Mouse (Mus musculus): ENCODE measurements at regions not wholly inside any gene's neighbourhood (a gene's known extent, or its start where the extent isn't known, plus 50 kb on each side); places are given as distances from the start of the nearest gene placed in this dataset.

DNA sequence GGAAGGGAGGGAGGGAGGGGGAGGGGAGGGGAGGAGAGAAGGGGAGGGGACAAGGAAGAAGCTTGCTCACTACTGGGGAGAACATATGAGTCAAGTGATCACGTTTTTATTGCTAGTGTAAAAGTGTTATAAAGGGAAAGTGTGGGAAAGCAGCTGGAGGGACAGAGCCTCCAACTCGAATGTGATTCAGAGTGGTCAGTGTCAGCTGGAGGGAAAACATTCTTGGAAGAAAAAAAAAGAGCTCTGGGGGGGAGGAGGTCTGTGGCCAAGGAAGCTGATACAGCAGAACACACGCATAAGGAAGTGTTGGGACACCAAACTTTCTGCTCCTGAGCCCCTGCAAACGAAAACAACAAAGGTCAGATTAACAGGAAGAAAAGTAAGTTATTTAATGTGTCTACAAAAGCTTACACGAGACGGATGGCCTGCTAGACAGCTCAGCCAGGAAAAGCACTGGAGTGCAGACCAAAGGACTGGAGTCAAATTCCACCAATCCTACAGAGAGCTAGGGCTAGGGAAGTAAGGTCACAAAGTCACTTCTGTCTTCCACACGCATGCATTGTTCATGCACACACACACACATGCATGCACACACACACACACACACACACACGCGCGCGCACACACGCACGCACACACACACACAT lies 85.1 kb upstream of the Epcam start:
- H3K9me3 ChIP-seq (ENCODE audit: control insufficient read depth, low read length): no peaks in the 10 kb centered on the region
- no peaks in the 10 kb centered on the region for H3K36me3 ChIP-seq (ENCODE audit: control insufficient read depth, insufficient read depth, low read length)
- no peaks in the 10 kb centered on the region for H3K27me3 ChIP-seq (replicated peaks; ENCODE audit: control insufficient read depth, insufficient read depth, low read length)
- no peak overlapping the region for H3K9ac ChIP-seq (ENCODE audit: low read depth, low read length)
- no peak overlapping the region for H3K4me3 ChIP-seq (ENCODE audit: low read depth, low read length)
- H3K4me2 ChIP-seq (ENCODE audit: low read depth, low read length): no peak overlapping the region
- WGBS: 55% methylated on average over 13 of the region's 13 CpGs
- 0 out of 2 replicates have a peak, but pooled peaks have one; percentile 26 for ATAC-seq (ENCODE audit: low read depth)
- no peak overlapping the region for H3K27ac ChIP-seq (replicated peaks; ENCODE audit: low read depth, low read length)
- no peak for DNase-seq (ENCODE audit: low spot score)
- no peaks in the 10 kb centered on the region for H3K4me1 ChIP-seq (ENCODE audit: control insufficient read depth, insufficient read depth, low read length)

- no peak for ATAC-seq (ENCODE audit: low read depth)
Observed at GRCm38 (mm10) chr17:87554561-87554960, 81.2 kb upstream of the Epcam start.

GRCm38 (mm10) chr17:87558419-87558818 lies 77.4 kb upstream of the Epcam start:
- no peaks in the 10 kb centered on the region for H3K27me3 ChIP-seq (replicated peaks; ENCODE audit: control insufficient read depth, insufficient read depth, low read length)

More at GRCm38 (mm10) chr17:87554561-87554960, 81.2 kb upstream of the Epcam start:
- Histone ChIP-seq H3K27me3 (replicated peaks; ENCODE audit: control insufficient read depth, insufficient read depth, low read length) (no peaks in the 10 kb centered on the region), H3K27ac (replicated peaks; ENCODE audit: low read depth, low read length) (no peak overlapping the region), H3K4me2 (ENCODE audit: low read depth, low read length) (no peak overlapping the region), H3K9ac (ENCODE audit: low read depth, low read length) (no peak overlapping the region), H3K4me3 (ENCODE audit: low read depth, low read length) (no peak overlapping the region), H3K36me3 (ENCODE audit: control insufficient read depth, insufficient read depth, low read length) (no peaks in the 10 kb centered on the region), H3K4me1 (ENCODE audit: control insufficient read depth, insufficient read depth, low read length) (no peaks in the 10 kb centered on the region), H3K9me3 (ENCODE audit: control insufficient read depth, low read length) (no peaks in the 10 kb centered on the region)
- no peak for DNase-seq (ENCODE audit: low spot score)
- WGBS: 49% methylated on average over 2 of the region's 2 CpGs

GRCm38 (mm10) chr17:87559641-87560040 lies 76.1 kb upstream of the Epcam start:
- 81% methylated on average over 10 of the region's 10 CpGs for WGBS

More at GRCm38 (mm10) chr17:87558419-87558818, 77.4 kb upstream of the Epcam start:
- ATAC-seq (ENCODE audit: low read depth): no peak
- Histone ChIP-seq H3K4me3 (ENCODE audit: low read depth, low read length) (no peak overlapping the region), H3K4me1 (ENCODE audit: control insufficient read depth, insufficient read depth, low read length) (no peaks in the 10 kb centered on the region), H3K4me2 (ENCODE audit: low read depth, low read length) (no peak overlapping the region), H3K9me3 (ENCODE audit: control insufficient read depth, low read length) (no peaks in the 10 kb centered on the region), H3K9ac (ENCODE audit: low read depth, low read length) (no peak overlapping the region), H3K36me3 (ENCODE audit: control insufficient read depth, insufficient read depth, low read length) (no peaks in the 10 kb centered on the region), H3K27ac (replicated peaks; ENCODE audit: low read depth, low read length) (no peak overlapping the region)
- no peak for DNase-seq (ENCODE audit: low spot score)
- WGBS: 32% methylated on average over 2 of the region's 2 CpGs

DNA sequence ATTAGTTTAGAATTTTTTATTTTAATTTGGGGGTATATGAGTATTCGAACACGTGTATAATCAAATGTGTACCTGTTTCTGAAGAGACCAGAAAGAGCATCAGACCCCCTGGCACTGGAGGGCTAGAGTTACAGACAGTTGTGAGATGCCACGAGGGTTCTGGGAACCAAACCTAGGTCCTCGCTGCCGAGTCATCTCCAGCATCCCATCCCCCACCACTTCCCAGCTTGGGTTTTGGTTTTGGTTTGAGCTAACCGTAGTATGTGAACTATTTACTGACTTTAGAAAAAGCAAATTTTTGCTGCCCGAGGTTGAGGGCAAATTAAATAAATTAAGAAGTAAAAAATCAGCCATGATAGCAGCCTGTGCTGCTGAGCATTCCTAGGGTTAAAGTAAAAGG lies 74.9 kb upstream of the Epcam start:
- Histone ChIP-seq H3K4me3 (ENCODE audit: low read depth, low read length) (no peak overlapping the region), H3K27me3 (replicated peaks; ENCODE audit: control insufficient read depth, insufficient read depth, low read length) (no peaks in the 10 kb centered on the region), H3K9me3 (ENCODE audit: control insufficient read depth, low read length) (no peaks in the 10 kb centered on the region), H3K9ac (ENCODE audit: low read depth, low read length) (no peak overlapping the region), H3K36me3 (ENCODE audit: control insufficient read depth, insufficient read depth, low read length) (no peaks in the 10 kb centered on the region), H3K4me1 (ENCODE audit: control insufficient read depth, insufficient read depth, low read length) (no peaks in the 10 kb centered on the region), H3K4me2 (ENCODE audit: low read depth, low read length) (no peak overlapping the region), H3K27ac (replicated peaks; ENCODE audit: low read depth, low read length) (no peak overlapping the region)
- DNase-seq (ENCODE audit: low spot score) (no peak), ATAC-seq (ENCODE audit: low read depth) (no peak)
- WGBS: 72% methylated on average over 7 of the region's 7 CpGs

More at GRCm38 (mm10) chr17:87559641-87560040, 76.1 kb upstream of the Epcam start:
- Histone ChIP-seq H3K4me1 (ENCODE audit: control insufficient read depth, insufficient read depth, low read length) (no peaks in the 10 kb centered on the region), H3K4me2 (ENCODE audit: low read depth, low read length) (no peak overlapping the region), H3K4me3 (ENCODE audit: low read depth, low read length) (no peak overlapping the region), H3K27ac (replicated peaks; ENCODE audit: low read depth, low read length) (no peak overlapping the region), H3K27me3 (replicated peaks; ENCODE audit: control insufficient read depth, insufficient read depth, low read length) (no peaks in the 10 kb centered on the region), H3K9me3 (ENCODE audit: control insufficient read depth, low read length) (no peaks in the 10 kb centered on the region), H3K36me3 (ENCODE audit: control insufficient read depth, insufficient read depth, low read length) (no peaks in the 10 kb centered on the region), H3K9ac (ENCODE audit: low read depth, low read length) (no peak overlapping the region)
- ATAC-seq (ENCODE audit: low read depth) (no peak), DNase-seq (ENCODE audit: low spot score) (no peak)

GRCm38 (mm10) chr17:87563375-87563774 lies 72.4 kb upstream of the Epcam start:
- 66% methylated on average over 5 of the region's 5 CpGs for WGBS
- no peak for ATAC-seq (ENCODE audit: low read depth)
- DNase-seq (ENCODE audit: low spot score): no peak
- Histone ChIP-seq H3K9ac (ENCODE audit: low read depth, low read length) (no peak overlapping the region), H3K27ac (replicated peaks; ENCODE audit: low read depth, low read length) (no peak overlapping the region), H3K4me2 (ENCODE audit: low read depth, low read length) (no peak overlapping the region), H3K27me3 (replicated peaks; ENCODE audit: control insufficient read depth, insufficient read depth, low read length) (no peaks in the 10 kb centered on the region), H3K36me3 (ENCODE audit: control insufficient read depth, insufficient read depth, low read length) (no peaks in the 10 kb centered on the region), H3K4me3 (ENCODE audit: low read depth, low read length) (no peak overlapping the region), H3K4me1 (ENCODE audit: control insufficient read depth, insufficient read depth, low read length) (no peaks in the 10 kb centered on the region), H3K9me3 (ENCODE audit: control insufficient read depth, low read length) (no peaks in the 10 kb centered on the region)

- no peaks in the 10 kb centered on the region for H3K9me3 ChIP-seq (ENCODE audit: control insufficient read depth, low read length)
- no peak overlapping the region for H3K4me2 ChIP-seq (ENCODE audit: low read depth, low read length)
- H3K4me1 ChIP-seq (ENCODE audit: control insufficient read depth, insufficient read depth, low read length): no peaks in the 10 kb centered on the region
- 84% methylated on average over 4 of the region's 4 CpGs for WGBS
- no peak overlapping the region for H3K27ac ChIP-seq (replicated peaks; ENCODE audit: low read depth, low read length)
- DNase-seq (ENCODE audit: low spot score) (no peak), ATAC-seq (ENCODE audit: low read depth) (no peak)
- no peaks in the 10 kb centered on the region for H3K36me3 ChIP-seq (ENCODE audit: control insufficient read depth, insufficient read depth, low read length)
- H3K27me3 ChIP-seq (replicated peaks; ENCODE audit: control insufficient read depth, insufficient read depth, low read length): no peaks in the 10 kb centered on the region
- H3K9ac ChIP-seq (ENCODE audit: low read depth, low read length): no peak overlapping the region
- no peak overlapping the region for H3K4me3 ChIP-seq (ENCODE audit: low read depth, low read length)
Observed at GRCm38 (mm10) chr17:87565631-87566030, 70.1 kb upstream of the Epcam start.

DNA sequence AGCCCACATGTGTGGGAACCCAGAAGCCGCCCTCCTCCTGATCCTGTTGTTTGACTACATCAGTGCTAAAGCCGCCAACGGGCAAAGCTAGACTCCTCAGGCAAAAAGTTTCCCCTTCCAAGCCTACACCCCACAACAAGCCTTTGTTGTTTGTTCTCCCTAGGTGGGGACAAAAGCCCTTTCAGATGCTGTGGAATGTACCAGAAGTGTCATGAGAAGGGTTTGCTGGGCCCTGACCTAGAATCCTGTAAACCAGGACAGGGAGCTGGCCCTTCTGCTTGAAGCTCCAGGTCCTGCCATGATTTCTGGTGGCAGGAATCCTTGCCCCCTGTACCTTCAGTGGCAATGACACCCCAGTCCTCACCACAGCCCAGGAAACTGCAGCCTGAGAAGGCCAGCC lies 69.5 kb upstream of the Epcam start:
- Histone ChIP-seq H3K4me2 (ENCODE audit: low read depth, low read length) (no peak overlapping the region), H3K9ac (ENCODE audit: low read depth, low read length) (no peak overlapping the region), H3K27me3 (replicated peaks; ENCODE audit: control insufficient read depth, insufficient read depth, low read length) (no peaks in the 10 kb centered on the region), H3K27ac (replicated peaks; ENCODE audit: low read depth, low read length) (no peak overlapping the region), H3K4me3 (ENCODE audit: low read depth, low read length) (no peak overlapping the region), H3K9me3 (ENCODE audit: control insufficient read depth, low read length) (no peaks in the 10 kb centered on the region), H3K36me3 (ENCODE audit: control insufficient read depth, insufficient read depth, low read length) (no peaks in the 10 kb centered on the region), H3K4me1 (ENCODE audit: control insufficient read depth, insufficient read depth, low read length) (peaks cover 5% of the 10 kb centered on the region; the same call in 1 of the 2 replicates)
- ATAC-seq (ENCODE audit: low read depth) (no peak), DNase-seq (ENCODE audit: low spot score) (no peak)
- 26% methylated on average over 3 of the region's 3 CpGs for WGBS

GRCm38 (mm10) chr17:87566996-87567395 lies 68.8 kb upstream of the Epcam start:
- no peak overlapping the region for H3K27ac ChIP-seq (replicated peaks; ENCODE audit: low read depth, low read length)
- DNase-seq (ENCODE audit: low spot score) (peak; percentile 47), ATAC-seq (ENCODE audit: low read depth) (no peak)
- H3K27me3 ChIP-seq (replicated peaks; ENCODE audit: control insufficient read depth, insufficient read depth, low read length): no peaks in the 10 kb centered on the region
- no peak overlapping the region for H3K4me3 ChIP-seq (ENCODE audit: low read depth, low read length)
- H3K36me3 ChIP-seq (ENCODE audit: control insufficient read depth, insufficient read depth, low read length): no peaks in the 10 kb centered on the region
- peaks cover 6% of the 10 kb centered on the region; the same call in 1 of the 2 replicates for H3K4me1 ChIP-seq (ENCODE audit: control insufficient read depth, insufficient read depth, low read length)
- WGBS: 34% methylated on average over 9 of the region's 9 CpGs
- no peak overlapping the region for H3K4me2 ChIP-seq (ENCODE audit: low read depth, low read length)
- no peaks in the 10 kb centered on the region for H3K9me3 ChIP-seq (ENCODE audit: control insufficient read depth, low read length)
- no peak overlapping the region for H3K9ac ChIP-seq (ENCODE audit: low read depth, low read length)
